ENCODE assay signal across 13 mouse cellular contexts in genomic region chr7:101074170-101074767, GRCm38 (mm10). TPM values are rescaled to one million over a fixed set of nuclear protein-coding genes. Genes with fewer than 3 reads are reported as not detected.
DNase-seq lines count a peak whose midpoint lies in the region; ATAC-seq and TF ChIP-seq lines count a peak whose summit lies in the region.
"Had no signal": no experiment of that assay in that cellular context is flagged by ENCODE, and none has a peak within 500 bp of the region (broad histone marks: within the 10 kb centered on the region; RNA-seq: fewer than 3 reads in every experiment).

No protein-coding gene starts in this region.

- intact Hi-C loops in heart, postnatal 10 days (cut with DNase I) = no loop called here

- peak overlapping the region; percentile 39 for H3K27ac ChIP-seq in heart, embryonic 13.5 days (replicated peaks)
- no peak overlapping the region; the same call in 1 of the 2 replicates for H3K27ac ChIP-seq in CH12.LX (ENCODE audit: insufficient read depth, low read depth)
- H3K27ac ChIP-seq in heart, embryonic 16.5 days (ENCODE audit: low read length) = peak overlapping the region; percentile 40
- H3K27ac ChIP-seq: embryonic facial prominence, embryonic 13.5 days; forebrain, embryonic 15.5 days had no signal

- no peaks in the 10 kb centered on the region for H3K36me3 ChIP-seq in heart, embryonic 13.5 days
- H3K36me3 ChIP-seq in CH12.LX (replicated peaks in 1 of 2; ENCODE audit: control insufficient read depth in 1 of 2, insufficient read depth in 1 of 2, low read length in 1 of 2) = no peaks in the 10 kb centered on the region
- H3K36me3 ChIP-seq in heart, embryonic 16.5 days (ENCODE audit: control insufficient read depth, insufficient read depth) = no peaks in the 10 kb centered on the region
- H3K36me3 ChIP-seq: embryonic facial prominence, embryonic 13.5 days; forebrain, embryonic 15.5 days had no signal

- peaks cover 41% of the 10 kb centered on the region for H3K4me1 ChIP-seq in heart, embryonic 13.5 days
- H3K4me1 ChIP-seq in CH12.LX (ENCODE audit: control insufficient read depth in 1 of 2, insufficient read depth in 2 of 2) = peaks cover 33 to 53% of the 10 kb centered on the region in 2 experiments
- H3K4me1 ChIP-seq in heart, embryonic 16.5 days (ENCODE audit: control insufficient read depth, insufficient read depth, low read length) = peaks cover 13% of the 10 kb centered on the region; the same call in 1 of the 2 replicates
- H3K4me1 ChIP-seq: forebrain, embryonic 15.5 days had no signal

- no peak for TF ChIP-seq POLR2A in CH12.LX (IDR thresholded peaks at IDR 0.05; ENCODE audit: low read depth, low read length)

- H3K9me3 ChIP-seq in heart, embryonic 13.5 days = no peaks in the 10 kb centered on the region
- H3K9me3 ChIP-seq in CH12.LX (replicated peaks; ENCODE audit: low read length) = peaks cover 2% of the 10 kb centered on the region
- peaks cover 3% of the 10 kb centered on the region for H3K9me3 ChIP-seq in heart, embryonic 16.5 days (replicated peaks; ENCODE audit: control insufficient read depth, low read length)
- H3K9me3 ChIP-seq: embryonic facial prominence, embryonic 13.5 days; forebrain, embryonic 15.5 days had no signal

- no peak for ATAC-seq in heart, embryonic 13.5 days (ENCODE audit: extremely low read depth, insufficient number of reproducible peaks, low FRiP score, low TSS enrichment)
- ATAC-seq in heart, embryonic 16.5 days (replicated peaks; ENCODE audit: extremely low read depth, insufficient read depth, low FRiP score) = no peak
- ATAC-seq: forebrain, embryonic 15.5 days had no signal

- no peak overlapping the region for H3K4me3 ChIP-seq in heart, embryonic 13.5 days
- H3K4me3 ChIP-seq in CH12.LX (replicated peaks in 1 of 3; ENCODE audit: low read depth in 2 of 3, low read length in 2 of 3, poor library complexity in 1 of 3) = no peak overlapping the region
- H3K4me3 ChIP-seq in heart, embryonic 16.5 days (ENCODE audit: low read length) = no peak overlapping the region
- H3K4me3 ChIP-seq: embryonic facial prominence, embryonic 13.5 days; forebrain, embryonic 15.5 days; myocyte had no signal

- no peak for TF ChIP-seq EP300 in CH12.LX (IDR thresholded peaks at IDR 0.05; ENCODE audit: low read length)

- DNase-seq in heart, postnatal 10 days = no peak
- DNase-seq in CH12.LX (ENCODE audit: extremely low read depth) = no peak
- DNase-seq in kidney, postnatal 36 days = peak; percentile 50 to 62
- no peak for DNase-seq in ovary, postnatal 10 days (ENCODE audit: low spot score)
- DNase-seq in Muller cell, postnatal 12 days (ENCODE audit: inconsistent ontology term) = no peak
- no peak for DNase-seq in embryo, embryonic 10 days (ENCODE audit: low spot score)
- DNase-seq: cerebellum, adult 2 months; gastrocnemius, postnatal 14 days had no signal

- in situ Hi-C loops in CH12.LX (cut with MboI; ENCODE audit: low pct_ligation_motif_present, low pct_unique_long_range_greater_than_20kb, low sequenced_read_pairs) = loop anchor here (5.0 kb wide), 1 partner anchor 33 kb away; no protein-coding TSS in a partner anchor

- H3K27me3 ChIP-seq in heart, embryonic 13.5 days (replicated peaks) = no peaks in the 10 kb centered on the region
- H3K27me3 ChIP-seq in CH12.LX (replicated peaks) = no peaks in the 10 kb centered on the region
- no peaks in the 10 kb centered on the region for H3K27me3 ChIP-seq in heart, embryonic 16.5 days (ENCODE audit: control insufficient read depth, insufficient read depth, low read length)
- H3K27me3 ChIP-seq: embryonic facial prominence, embryonic 13.5 days; forebrain, embryonic 15.5 days had no signal

- 47% methylated on average over 8 of the region's 8 CpGs for WGBS in heart, embryonic 13.5 days
- WGBS in heart, embryonic 16.5 days = 53% methylated on average over 8 of the region's 8 CpGs

- dilution Hi-C loops in CH12.LX (cut with MboI; ENCODE audit: extremely low pct_ligation_motif_present, extremely low pct_unique_long_range_greater_than_20kb, low sequenced_read_pairs) = no loop called here

- no peak overlapping the region for H3K9ac ChIP-seq in heart, embryonic 13.5 days
- 0 out of 2 replicates have a peak overlapping the region, but pooled peaks have one; percentile 1 for H3K9ac ChIP-seq in CH12.LX (ENCODE audit: insufficient read depth, low read depth)
- no peak overlapping the region for H3K9ac ChIP-seq in heart, embryonic 16.5 days (ENCODE audit: low read length)
- H3K9ac ChIP-seq: embryonic facial prominence, embryonic 13.5 days; forebrain, embryonic 15.5 days had no signal

- TF ChIP-seq RAD21 in CH12.LX (IDR thresholded peaks at IDR 0.05; ENCODE audit: low read depth, low read length) = no peak

- TF ChIP-seq CTCF in CH12.LX (conservative IDR thresholded peaks at IDR 0.05 in 1 of 2, IDR thresholded peaks at IDR 0.05 in 1 of 2; ENCODE audit: low read depth in 2 of 2, low read length in 2 of 2) = no peak

- no peak overlapping the region for H3K4me2 ChIP-seq in heart, embryonic 13.5 days
- no peak overlapping the region for H3K4me2 ChIP-seq in CH12.LX (ENCODE audit: insufficient read depth, low read depth, poor library complexity, severe bottlenecking)
- H3K4me2 ChIP-seq in heart, embryonic 16.5 days (ENCODE audit: low read depth, low read length) = no peak overlapping the region
- H3K4me2 ChIP-seq: embryonic facial prominence, embryonic 13.5 days; forebrain, embryonic 15.5 days had no signal

- no peaks in the 10 kb centered on the region for H3K79me2 ChIP-seq in CH12.LX (replicated peaks; ENCODE audit: control insufficient read depth, extremely low read depth, insufficient read depth, poor library complexity, severe bottlenecking)

TF ChIP-seq in CH12.LX, 34 proteins besides CTCF, POLR2A, EP300 and RAD21:
- no peak for TF ChIP-seq ZMIZ1 (IDR thresholded peaks at IDR 0.05; ENCODE audit: low read depth, low read length)
- TF ChIP-seq TCF12 (IDR thresholded peaks at IDR 0.05; ENCODE audit: low read depth, low read length) = no peak; the same call in 1 of the 2 replicates
- no peak for TF ChIP-seq JUN (IDR thresholded peaks at IDR 0.05; ENCODE audit: insufficient read depth, low read depth, low read length)
- TF ChIP-seq MAFK (IDR thresholded peaks at IDR 0.05; ENCODE audit: insufficient replicate concordance, low read length) = no peak
- no peak for TF ChIP-seq IRF4 (IDR thresholded peaks at IDR 0.05; ENCODE audit: low read depth, low read length)
- TF ChIP-seq CHD2 (IDR thresholded peaks at IDR 0.05; ENCODE audit: low read length) = peak; percentile 46; the same call in 1 of the 2 replicates
- no peak for TF ChIP-seq MXI1 (IDR thresholded peaks at IDR 0.05; ENCODE audit: low read depth, low read length)
- TF ChIP-seq MAZ (IDR thresholded peaks at IDR 0.05; ENCODE audit: low read depth, low read length) = no peak
TF ChIP-seq in CH12.LX: peak in this region for 1.

RNA-seq across cellular contexts. Expression of gene Fchsd2, which starts 18.4 kb away (rescaled TPM):
- 12.9 and 13.5 TPM in 2 replicates for polyA plus RNA-seq in heart, embryonic 13.5 days (2015; fragmentation: Nextera tagmentation; extraction: Ambion mirVana)
- total RNA-seq in heart, postnatal 10 days (2021) = 10 to 100 TPM; 27.1 to 27.2 TPM
- total RNA-seq in CH12.LX (2012; rRNA removed) = 25.5 and 26.1 TPM in 2 replicates
- 23.8 and 25.9 TPM in 2 replicates for total RNA-seq in CH12.LX (2014; rRNA removed)
- polyA plus RNA-seq in CH12.LX (2012; ENCODE audit: insufficient read length, low read depth) = 37.5 and 38.2 TPM in 2 replicates
- polyA plus RNA-seq in heart, embryonic 16.5 days (2015; fragmentation: Nextera tagmentation; extraction: Ambion mirVana) = 15.1 and 16.4 TPM in 2 replicates

Comparison
In these comparisons a context has a peak if more than half of its experiments do, and no peak if none do; other contexts are left out.
1. DNase-seq: peak in kidney, postnatal 36 days (2 of 2); none in heart, postnatal 10 days (0 of 2), CH12.LX (single experiment), ovary, postnatal 10 days (single experiment), Muller cell, postnatal 12 days (single experiment) and embryo, embryonic 10 days (single experiment).